Mouse (Mus musculus): ENCODE measurements around the gene Zar1l.
A peak's percentile ranks its signal among the peaks of the same experiment; 100 is the strongest.
"Not testable (repeated sequence)": the region's sequence is repeated elsewhere in the genome, so short reads cannot be mapped to it uniquely, and the experiment has no call there.

Zar1l gene

GRCm38 (mm10) chr5:150518064-150518463 is at the start of gene Zar1l:
Gene Zar1l, minus strand, starts transcription at chr5:150518164.
- no peak for DNase-seq (ENCODE audit: low spot score)

- DNase-seq (ENCODE audit: low spot score) = no peak
Measured at GRCm38 (mm10) chr5:150566971-150567370, 49.0 kb upstream of the Zar1l start.

- DNase-seq (ENCODE audit: low spot score) = no peak
Measured at GRCm38 (mm10) chr5:150566226-150566625, 48.3 kb upstream of the Zar1l start.

DNA sequence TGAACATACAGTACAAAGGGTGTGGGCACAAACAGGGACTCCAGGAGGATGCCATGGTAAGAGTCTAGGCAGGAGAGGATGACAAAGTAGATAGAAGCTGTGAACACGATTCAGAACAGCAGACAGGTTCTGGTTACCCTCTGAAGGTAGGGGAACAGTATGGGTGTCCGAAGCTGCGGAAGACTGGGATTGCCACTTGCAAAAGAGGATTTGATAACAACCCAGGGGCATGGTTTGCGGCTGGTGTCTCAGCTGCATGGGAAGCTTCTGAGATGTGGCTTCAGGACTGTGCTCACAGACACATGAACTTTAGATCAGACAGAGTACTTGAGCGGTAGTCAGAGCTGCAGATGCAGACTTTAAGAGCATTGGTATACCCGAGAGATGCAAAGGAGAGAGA is 46.5 kb upstream of the Zar1l start:
- DNase-seq (ENCODE audit: low spot score) = no peak

- no peak for DNase-seq (ENCODE audit: low spot score)
Measured at GRCm38 (mm10) chr5:150561783-150562182, 43.8 kb upstream of the Zar1l start.

DNA sequence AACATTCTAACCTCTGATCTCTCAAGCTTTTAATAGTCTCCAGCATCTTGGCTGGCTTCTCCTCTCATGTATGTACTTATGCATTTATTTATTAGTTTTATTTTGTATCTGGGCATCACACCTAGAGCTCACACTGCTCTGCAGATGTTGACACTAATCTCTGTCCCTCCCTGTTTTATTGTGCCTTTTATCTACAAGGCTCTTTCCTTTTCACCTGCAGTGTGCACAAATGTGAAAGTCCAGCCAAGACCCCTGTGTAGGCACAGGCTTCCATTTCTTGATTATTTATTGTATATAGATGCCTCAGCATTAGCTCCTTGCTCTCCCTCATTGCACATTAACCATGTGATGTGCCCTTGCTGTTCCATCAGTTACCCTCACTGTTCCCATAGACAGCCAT is 43.4 kb upstream of the Zar1l start:
- DNase-seq (ENCODE audit: low spot score) = no peak

DNA sequence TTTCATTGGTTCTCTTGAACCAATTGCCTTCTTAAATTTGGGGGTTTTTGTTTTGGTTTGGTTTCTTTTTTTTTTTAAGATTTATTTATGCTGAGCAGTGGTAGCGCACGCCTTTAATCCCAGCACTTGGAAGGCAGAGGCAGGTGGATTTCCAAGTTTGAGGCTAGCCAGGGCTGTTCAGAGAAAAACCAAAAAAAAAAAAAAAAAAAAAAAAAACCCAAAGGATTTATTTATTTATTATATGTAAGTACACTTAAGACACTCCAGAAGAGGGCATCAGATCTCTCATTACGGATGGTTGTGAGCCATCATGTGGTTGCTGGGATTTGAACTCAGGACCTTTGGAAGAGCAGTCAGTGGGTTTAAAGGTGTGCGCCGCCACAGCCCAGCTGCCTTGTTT is 42.9 kb upstream of the Zar1l start:
- DNase-seq (ENCODE audit: low spot score) = no peak

DNA sequence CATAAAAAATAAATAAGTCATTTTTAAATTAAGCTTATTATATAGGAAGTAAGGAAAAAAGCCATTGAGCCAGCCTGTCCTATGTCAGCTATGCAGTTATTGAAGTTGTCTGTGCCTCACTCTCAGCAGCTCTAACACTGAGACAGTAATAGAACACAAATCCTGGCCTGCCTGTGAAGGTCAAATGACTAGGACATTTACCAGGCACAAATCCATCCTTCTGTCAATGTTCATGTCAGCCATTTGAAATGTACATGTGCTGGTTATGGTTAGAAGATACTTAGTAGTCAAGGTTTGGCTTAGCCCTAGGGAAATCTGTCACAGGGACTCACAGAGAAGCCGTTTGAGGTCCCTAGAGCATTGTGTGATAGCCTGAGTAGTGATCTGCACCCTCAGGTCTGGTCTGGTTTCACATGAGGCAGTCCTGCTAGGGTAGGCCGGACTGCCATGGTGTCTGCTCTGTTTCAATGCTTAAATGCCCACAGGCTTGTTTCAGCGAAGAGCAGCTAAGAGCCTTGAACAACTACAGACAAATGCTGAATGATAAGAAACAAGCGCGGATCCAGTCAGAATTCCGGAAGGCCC is 41.6 kb upstream of the Zar1l start:
- DNase-seq (ENCODE audit: low spot score) = no peak

DNA sequence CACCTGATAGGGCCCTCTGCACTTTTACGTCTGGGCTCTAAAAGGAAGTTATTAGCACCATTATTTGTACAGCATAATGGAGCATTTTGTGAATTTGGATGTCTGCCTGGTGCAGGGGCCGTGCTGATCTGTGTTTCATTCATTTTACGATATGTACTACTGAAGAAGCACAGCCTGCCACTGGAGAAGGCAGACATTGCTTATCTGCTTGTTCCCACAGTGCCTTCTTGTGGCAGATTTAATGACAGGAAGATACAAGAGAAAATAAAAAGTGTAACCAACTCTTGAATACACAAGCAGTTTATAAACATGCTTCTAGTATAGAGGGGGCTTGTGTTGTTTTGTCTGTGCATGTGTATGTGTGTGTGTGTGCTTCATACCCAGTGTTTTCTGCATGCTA is 33.7 kb upstream of the Zar1l start:
- DNase-seq (ENCODE audit: low spot score) = no peak

DNA sequence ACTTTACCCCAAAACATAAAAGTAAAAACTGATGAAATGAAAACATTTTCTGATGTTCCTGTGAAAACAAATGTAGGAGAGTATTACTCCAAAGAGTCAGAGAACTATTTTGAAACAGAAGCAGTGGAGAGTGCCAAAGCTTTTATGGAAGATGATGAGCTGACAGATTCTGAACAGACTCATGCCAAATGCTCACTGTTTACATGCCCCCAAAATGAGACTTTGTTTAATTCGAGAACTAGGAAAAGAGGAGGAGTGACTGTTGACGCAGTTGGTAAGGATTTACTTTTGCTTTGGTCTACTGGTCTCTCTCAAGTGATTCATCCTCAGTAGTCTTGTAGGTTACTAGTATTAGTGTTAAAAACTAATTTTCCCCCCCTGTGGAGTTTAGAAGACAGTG is 25.2 kb upstream of the Zar1l start:
- DNase-seq (ENCODE audit: low spot score) = no peak

DNA sequence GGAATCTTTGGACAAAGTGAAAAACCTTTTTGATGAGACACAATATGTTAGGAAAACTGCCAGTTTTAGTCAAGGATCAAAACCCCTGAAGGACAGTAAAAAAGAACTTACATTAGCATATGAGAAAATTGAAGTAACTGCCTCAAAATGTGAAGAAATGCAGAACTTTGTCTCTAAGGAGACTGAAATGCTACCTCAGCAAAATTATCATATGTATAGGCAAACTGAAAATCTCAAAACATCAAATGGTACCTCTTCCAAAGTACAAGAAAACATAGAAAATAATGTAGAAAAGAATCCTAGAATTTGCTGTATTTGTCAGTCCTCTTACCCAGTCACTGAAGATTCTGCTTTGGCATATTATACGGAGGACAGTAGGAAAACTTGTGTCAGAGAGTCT is 23.3 kb upstream of the Zar1l start:
- no peak for DNase-seq (ENCODE audit: low spot score)

DNA sequence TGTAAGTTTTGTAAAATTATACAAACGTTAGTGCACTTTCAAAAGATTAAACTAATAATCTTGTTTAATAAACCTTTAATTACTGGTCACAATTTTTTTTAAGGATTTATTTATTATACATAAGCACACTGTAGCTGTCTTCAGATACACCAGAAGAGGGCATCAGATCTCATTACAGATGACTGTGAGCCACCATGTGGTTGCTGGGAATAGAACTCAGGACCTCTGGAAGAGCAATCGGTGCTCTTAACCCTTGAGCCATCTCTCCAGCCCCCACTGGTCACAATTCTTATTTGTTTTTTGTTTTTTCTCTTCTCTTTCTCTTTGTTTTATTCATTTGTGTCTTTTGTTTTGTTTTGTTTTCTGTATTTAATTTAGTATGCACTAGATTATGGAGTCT is 7.3 kb upstream of the Zar1l start:
- DNase-seq (ENCODE audit: low spot score) = no peak

DNA sequence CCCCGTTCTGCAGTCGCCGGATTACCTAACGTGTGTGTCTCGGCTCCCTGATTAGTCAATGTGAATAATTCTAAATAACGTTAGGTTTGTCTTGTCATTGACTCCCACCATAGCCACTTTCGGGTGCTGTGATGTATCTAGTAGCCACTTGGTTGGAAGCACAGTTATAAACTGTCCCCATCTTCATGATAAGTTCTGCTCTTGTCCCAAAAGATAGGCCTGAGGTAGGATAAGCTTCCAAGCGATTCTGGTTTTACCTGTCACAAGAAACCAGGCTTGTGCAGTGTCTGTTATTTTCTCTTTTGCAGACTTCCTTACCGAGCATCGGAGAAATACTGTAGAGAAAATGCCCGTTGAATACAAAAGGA is 4.9 kb upstream of the Zar1l start:
- no peak for DNase-seq (ENCODE audit: low spot score)

DNA sequence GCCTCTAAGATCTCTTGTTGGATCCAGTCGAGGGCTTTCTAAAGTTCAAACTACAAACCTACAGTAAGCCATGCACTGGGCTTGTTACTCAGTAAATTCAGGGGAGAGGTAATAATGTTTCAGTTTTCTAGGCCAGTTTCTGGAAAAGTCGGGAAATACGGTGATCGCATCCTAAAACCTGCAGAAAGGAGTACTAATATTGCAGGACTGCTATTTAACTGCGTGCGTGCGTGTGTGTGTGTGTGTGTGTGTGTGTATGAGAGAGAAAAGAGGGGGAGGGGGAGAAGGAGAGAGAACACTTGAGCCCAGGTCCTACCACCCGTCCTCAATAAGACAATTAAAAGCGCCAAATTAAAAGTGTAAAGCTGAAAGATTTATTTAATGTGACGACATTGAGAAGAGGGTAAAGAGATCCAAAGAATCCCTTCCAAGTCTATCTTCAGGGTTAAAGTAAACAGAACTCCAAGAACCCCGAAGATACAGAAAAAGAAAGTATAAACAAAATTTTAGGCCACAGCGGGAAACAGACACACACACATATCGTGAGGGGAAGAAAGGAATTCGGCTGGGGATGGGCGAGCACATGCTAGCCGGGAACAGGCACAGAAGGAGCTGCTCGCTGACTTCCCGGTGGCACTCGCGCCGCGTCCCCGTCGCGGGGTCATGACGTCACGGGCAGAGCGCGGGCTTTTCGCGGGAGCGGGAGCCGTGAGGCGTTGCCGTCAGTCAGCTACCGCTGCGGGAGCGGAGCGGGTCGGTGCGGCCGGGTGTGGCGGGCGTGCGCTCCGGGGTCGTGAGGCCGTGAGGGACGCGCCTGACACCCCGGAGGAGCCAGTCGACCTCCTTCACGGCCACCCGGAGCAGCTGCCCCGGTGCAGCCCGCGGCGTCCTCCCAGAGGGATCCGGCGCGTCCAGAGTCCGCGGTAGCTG is 4.2 kb upstream of the Zar1l start, which contains the start of gene Brca2:
TSS of gene Brca2 (plus strand) at position 694 of the 930 bp plus-strand sequence.
- peak; percentile 94 for DNase-seq (ENCODE audit: low spot score)

GRCm38 (mm10) chr5:150519551-150519950 is 1.6 kb upstream of the Zar1l start:
- no peak for DNase-seq (ENCODE audit: low spot score)

DNA sequence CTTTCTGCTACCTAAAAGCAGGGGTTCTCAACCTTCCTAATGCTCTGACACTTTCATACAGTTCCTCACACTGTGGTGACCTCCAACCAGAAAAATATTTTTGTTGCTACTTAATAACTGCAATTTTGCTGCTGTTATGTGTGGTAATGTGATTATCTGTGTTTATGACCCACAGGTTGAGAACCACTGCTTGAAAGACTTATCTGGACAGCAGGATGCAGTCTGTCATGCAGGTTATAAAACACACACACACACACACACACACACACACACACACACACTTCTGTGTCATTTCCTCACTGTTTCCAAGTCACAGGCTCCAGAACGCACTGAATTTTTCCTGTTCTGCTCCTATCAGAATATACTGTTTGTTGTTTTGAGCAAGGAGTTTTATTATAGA is 3.9 kb downstream of the Zar1l start:
- no peak for DNase-seq (ENCODE audit: low spot score)

GRCm38 (mm10) chr5:150513264-150513663 is 4.7 kb downstream of the Zar1l start:
- no peak for DNase-seq (ENCODE audit: low spot score)

DNA sequence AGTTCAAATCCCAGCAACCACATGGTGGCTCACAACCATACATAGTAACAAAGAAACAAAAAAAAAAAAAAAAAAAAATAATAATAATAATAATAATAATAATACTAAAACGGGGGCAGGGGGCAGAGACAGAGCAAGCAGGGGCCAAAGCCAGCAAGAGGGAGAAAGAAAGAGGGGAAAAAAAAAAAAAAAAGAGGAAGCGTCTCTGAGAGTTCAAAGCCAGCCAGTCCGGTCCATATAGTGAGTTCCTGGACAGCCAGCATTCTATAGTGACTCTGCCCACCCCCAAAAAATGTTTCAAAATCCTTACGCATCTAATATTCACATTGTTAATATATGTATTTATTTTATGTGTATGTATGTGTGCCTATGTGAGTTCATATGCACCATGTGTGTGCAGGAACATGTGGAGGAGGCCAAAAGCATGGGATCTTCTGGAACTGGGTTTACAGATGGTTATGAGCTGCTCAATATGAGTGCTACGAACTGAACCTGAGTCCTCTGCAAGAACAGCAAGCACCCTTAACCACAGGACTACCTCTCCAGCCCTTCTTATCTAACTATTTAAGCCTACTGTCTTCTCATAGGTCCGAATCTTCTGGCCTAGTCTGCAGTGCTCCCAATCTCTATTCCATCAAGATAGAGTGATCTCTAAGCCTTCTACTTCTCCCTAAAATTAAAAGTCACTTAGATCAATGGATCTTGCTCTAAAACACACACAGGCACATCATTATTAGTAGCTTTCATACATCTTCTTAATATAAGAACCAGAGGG is 7.3 kb downstream of the Zar1l start:
- DNase-seq (ENCODE audit: low spot score) = no peak

DNA sequence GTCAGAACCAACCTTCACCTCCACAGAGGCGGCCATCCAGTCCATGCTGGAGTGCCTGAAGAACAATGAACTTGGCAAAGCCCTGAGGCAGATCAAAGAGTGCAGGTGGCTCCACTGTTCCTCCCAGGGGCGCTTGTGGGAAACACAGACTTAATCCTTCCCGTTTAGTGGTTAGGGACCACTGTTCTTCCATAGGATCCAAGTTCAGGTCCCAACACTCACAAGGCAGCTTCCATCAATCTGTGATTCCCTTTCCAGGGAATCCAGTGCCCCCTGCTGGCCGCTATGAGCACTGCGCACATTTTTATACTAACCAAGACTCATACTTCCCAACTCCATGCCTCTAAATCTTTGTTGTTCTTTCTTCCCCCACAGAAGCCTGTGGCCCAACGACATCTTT is 22.2 kb downstream of the Zar1l start:
- peak; percentile 38 for DNase-seq (ENCODE audit: low spot score)

- not testable (repeated sequence) for DNase-seq (ENCODE audit: low spot score)
Measured at GRCm38 (mm10) chr5:150491573-150492173, 26.3 kb downstream of the Zar1l start.

DNA sequence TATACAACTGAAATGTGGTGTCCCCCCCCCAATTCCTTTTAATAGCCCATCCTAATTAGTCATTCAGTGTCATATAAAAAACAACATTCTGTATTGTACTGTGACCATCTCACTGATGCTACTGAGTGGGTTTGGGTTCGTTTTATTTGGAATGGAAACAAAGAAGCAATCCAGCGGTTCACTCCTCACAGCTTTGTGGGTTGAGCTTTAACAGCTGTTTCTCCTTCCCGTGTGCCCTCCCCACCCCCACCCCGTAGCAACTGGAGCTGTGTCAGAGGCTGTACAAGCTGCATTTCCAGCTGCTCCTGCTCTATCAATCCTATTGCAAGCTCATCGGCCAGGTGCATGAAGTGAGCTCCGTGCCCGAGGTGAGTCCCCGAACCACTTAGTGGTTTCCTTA is 27.1 kb downstream of the Zar1l start:
- no peak for DNase-seq (ENCODE audit: low spot score)

- no peak for DNase-seq (ENCODE audit: low spot score)
Measured at GRCm38 (mm10) chr5:150490285-150490684, 27.7 kb downstream of the Zar1l start.
